Mouse (Mus musculus) spleen, postnatal 4 days (tissue): Measurements from ENCODE around the gene Ccdc169.

Experiments
- DNase-seq, 2 experiments: peaks; one replicate each; pipeline ENCODE4 v3.0.0; 2022; ENCODE audit warnings: low spot score in 2 of 2

Gene Ccdc169

GRCm38 (mm10) chr3:55122336-55122870, 14.7 kb upstream of the Ccdc169 start:
- DNase-seq: no peak

DNA sequence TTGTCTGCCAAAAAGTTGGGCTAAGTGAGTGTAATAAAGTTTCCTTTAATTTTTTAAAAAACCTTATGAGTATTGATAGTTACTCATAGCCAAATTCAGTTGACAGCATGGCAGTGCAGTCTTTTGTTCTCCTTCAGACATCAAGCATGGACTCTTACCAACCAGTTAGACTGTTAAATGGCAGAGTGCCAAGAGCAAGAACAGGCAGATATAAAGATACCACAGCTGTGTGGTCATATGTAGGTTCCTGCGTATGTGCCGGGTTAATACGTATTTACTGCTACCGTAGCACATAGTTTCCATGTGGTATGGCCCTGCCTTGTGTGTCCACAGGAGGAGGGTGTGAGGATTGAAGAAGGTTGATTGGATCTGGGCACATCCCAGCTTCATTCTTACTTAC, 14.1 kb upstream of the Ccdc169 start:
- DNase-seq: no peak

GRCm38 (mm10) chr3:55129181-55129692, 7.9 kb upstream of the Ccdc169 start:
- no peak for DNase-seq

DNA sequence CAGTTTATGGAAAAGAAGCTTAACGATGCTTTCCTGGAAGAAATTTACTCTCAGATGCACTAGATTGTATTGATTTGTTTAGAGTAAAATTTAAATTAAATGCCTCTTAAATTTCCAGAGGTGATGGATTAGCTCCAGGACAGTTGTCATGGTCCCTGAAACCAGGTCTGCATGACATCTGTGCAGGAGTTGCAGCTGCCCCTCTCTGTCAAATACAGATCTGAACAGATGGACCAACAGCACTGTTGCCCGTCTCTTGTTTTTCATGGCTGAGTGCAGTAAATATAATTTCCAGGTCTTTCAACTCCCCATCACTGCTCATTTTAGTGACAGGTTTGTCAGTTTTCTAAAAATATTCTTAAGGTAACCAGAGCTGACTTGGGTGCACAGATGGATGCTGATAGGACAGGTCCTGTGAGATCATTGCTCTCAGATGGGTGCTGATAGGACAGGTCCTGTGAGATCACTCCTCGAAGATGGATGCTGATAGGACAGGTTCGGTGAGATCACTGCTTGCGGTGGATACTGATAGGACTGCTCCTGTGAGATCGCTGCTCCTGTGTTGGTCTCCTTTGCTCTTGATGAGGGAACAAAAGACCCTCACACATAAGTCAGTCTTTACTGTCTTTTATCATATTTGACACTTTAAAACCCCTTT, 5.4 kb upstream of the Ccdc169 start:
- DNase-seq: no peak

DNA sequence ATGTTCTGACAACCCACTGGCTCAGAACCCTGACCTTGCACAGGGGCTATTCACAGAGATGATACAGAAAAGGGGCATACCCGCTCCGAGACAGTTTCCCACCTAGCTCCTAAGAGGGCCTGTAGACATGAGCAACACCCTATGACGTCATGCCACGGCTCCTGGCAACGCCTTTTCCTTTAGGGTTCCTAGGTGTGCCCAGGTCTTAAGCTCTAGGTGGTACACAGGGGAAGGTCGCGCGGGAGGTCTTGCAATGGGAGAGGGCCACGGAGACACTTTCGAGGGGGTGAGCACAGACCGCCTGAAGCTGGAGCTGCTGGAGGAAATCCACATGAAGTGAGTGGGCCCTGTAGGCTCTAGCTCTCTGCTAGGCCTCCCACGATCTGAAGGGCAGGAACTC, 2.7 kb downstream of the Ccdc169 start:
- DNase-seq: no peak

DNA sequence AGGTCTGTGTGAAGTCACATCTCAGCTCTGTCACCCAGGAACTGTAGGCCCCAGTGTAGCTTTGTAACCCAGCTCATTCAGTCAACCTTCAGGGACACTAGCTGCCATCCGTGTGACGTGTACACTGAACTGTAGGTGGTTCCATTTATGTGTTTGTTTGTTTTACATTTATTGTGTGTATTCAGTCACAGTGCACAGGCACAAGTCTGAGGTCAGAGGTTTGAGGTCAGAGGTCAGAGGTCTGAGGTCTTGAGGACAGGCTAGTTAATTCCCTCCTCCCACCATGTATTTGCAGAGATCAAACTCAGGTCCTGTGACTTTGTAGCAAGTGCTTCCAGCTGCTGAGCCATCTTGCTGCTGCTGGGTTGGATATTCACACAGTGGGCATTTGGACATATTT, 4.3 kb downstream of the Ccdc169 start:
- DNase-seq: no peak

DNA sequence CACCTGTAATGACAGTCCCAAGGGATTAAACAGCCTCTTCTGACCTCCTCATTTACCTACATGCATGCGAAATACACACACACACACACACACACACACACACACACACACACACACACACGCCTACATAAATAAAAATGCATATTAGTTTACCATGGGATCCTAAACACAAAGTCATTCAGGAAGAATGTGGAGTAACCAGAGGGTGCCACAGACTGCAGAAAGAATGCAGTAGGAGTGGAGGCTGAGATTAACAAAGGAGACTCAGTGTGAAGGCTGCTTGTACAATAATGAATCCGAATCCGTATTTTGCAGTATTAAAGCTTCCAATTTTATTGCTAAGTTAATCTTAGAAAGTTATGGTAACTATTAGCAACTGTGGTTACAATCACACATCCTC, 7.8 kb downstream of the Ccdc169 start:
- DNase-seq: no peak

- no peak for DNase-seq
Observed at GRCm38 (mm10) chr3:55146441-55146840, 9.3 kb downstream of the Ccdc169 start.

DNA sequence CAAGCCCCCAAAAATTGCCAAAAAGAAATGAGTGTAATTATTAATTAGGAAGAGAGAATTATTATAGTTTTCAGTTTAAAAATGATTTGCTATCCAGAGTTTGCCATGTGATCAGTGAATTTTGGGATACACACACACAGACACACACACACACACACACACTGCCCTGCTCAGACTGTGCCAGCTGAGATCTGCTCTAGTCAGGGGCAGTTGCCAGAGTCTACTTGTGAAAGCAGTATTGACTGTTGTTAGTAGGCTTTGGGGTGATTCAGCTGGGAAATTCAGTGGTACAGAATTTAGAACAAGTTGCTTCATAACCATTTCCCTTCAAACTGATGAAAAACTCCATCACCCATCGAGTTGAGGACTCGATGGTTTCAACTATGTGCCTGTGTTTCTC, 10.0 kb downstream of the Ccdc169 start:
- DNase-seq: no peak

GRCm38 (mm10) chr3:55148091-55148490, 11.0 kb downstream of the Ccdc169 start:
- DNase-seq: no peak

DNA sequence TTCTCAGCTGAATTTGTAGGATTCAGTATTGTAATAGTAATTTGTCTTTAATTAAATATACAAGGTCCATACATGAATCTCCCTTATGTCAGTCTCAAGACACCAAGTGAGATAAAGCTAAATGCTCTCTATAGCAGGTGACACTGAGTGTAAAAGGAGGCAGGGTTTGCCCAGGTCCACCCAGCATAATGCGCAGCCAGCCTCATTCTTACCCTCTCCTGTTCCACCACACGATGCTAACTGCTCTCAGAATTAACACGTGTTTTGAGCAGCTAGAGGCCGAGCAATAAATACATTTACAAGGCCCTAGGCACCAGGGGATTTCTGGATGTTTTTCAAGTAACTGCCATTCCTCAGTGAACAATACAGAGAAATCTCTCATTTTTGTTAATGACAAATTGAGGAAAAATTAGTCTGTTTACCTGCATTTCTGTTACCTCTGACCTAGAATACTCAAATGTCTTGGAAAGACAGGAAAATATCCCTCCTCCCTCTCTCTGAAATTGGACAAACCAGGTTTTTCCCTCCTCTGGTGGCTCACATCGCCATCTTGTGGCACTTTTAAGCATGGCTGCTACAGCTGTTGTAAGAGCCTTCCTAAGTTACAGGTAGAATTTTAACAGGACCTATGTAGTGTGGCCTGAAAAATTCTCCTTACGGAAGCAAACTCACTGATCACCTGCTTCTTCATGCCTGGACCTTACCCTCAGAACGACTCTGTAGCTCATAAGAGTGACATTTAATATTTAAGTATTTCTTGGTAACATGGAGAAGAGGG, 14.7 kb downstream of the Ccdc169 start:
- DNase-seq: no peak

GRCm38 (mm10) chr3:55152673-55153334, 15.7 kb downstream of the Ccdc169 start:
- DNase-seq: no peak

- no peak for DNase-seq
Observed at GRCm38 (mm10) chr3:55154163-55154562, 17.0 kb downstream of the Ccdc169 start.

- no peak for DNase-seq
Observed at GRCm38 (mm10) chr3:55157413-55157812, 20.3 kb downstream of the Ccdc169 start.

- DNase-seq: no peak
Observed at GRCm38 (mm10) chr3:55161144-55161543, 24.0 kb downstream of the Ccdc169 start.

DNA sequence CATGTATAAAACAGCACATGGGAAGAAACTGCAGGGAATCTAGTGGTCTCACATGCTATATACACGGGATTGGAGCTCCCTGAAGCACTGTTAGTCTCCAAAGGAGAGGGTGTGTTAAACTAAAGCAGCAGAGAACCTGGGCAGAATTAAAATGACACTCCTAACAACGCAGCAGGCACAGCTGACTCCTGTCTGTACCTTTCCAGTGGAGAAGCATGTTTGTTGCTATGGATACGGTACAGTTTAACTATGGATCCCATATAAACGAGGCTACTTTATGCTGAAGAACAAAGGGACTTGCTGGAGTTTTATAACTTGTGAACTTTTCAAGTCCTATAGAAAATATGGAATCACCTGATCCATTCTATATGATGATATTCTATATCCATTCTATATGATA, 26.4 kb downstream of the Ccdc169 start:
- DNase-seq: no peak

DNA sequence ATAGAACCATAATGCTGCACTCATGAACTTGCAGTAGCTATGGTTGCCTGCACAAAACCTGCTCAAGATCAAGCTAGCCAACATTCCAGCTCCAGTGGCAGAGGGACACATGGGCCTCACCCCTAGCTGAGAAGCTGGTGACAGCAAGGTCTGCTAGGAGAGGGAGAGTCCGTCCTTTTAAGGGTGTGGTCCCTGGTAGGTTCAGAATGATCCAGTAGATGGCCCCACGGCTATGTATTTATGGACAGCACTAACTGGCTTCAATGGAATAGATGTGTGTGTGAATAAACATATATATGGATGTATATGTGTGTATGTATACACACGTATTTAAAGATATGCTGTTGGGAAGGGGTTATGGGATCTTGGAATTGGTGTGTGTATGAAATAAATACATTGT, 35.3 kb downstream of the Ccdc169 start:
- no peak for DNase-seq

DNA sequence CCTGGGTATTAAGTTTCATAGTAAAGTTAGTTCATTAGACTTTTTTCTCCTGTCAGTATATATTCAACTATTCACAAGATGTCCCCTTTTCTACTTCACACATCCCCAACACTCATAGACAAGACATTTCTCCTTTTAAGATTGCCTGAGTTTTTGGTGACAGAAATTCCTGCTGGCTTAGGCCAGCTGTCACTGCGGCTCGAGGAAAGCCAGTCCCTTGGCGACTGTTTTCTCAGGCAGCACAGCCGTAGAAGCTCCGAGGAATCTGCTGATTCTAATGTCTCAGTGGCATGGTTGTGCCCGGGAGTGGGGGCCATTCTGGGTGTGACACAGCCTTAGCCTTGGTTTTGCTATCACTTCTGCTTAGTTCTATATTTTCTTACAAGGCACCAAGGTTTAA, 40.1 kb downstream of the Ccdc169 start:
- no peak for DNase-seq

DNA sequence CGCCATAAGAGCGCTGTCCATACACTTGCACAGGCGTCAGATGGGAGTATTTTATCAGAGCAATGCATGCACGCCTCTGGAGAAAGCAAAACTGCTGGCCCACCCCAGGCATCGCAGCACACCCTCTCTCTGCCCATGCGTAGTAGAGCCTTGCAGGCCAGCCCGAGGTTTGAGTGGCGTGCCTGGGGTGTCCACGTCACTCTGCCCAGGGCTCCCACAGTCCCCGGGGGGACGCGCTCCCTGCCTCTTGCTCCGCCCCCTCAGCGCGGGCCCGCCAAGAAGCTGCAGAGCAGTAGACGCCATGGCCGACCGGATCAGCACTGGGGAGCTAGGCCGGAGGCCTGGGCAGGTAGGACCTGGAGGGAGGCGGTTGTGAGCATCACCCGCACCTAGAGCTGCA, 44.6 kb downstream of the Ccdc169 start, which contains the start of gene Sohlh2:
Sohlh2 (plus strand) TSS at position 263 of the 400 bp plus-strand sequence.
- DNase-seq: no peak

- DNase-seq: no peak
Observed at GRCm38 (mm10) chr3:55191668-55192067, 54.5 kb downstream of the Ccdc169 start.

- DNase-seq: peak in 1 of 2 experiments; percentile 40
Observed at GRCm38 (mm10) chr3:55193351-55193750, 56.2 kb downstream of the Ccdc169 start.

GRCm38 (mm10) chr3:55194792-55195191, 57.7 kb downstream of the Ccdc169 start:
- DNase-seq: no peak
